Mouse (Mus musculus) mouse trophoblast stem cell (cell line): ENCODE data around the gene Cd28.

Source experiments
- in situ Hi-C, 2 experiments: fragments of 300-500 bp; cut with MseI, MboI; formaldehyde crosslinking; loops; 2 replicates in 1 of 2; 3 replicates in 1 of 2; pipeline ENCODE4 v1.15.1; 2025

Cd28 gene

DNA sequence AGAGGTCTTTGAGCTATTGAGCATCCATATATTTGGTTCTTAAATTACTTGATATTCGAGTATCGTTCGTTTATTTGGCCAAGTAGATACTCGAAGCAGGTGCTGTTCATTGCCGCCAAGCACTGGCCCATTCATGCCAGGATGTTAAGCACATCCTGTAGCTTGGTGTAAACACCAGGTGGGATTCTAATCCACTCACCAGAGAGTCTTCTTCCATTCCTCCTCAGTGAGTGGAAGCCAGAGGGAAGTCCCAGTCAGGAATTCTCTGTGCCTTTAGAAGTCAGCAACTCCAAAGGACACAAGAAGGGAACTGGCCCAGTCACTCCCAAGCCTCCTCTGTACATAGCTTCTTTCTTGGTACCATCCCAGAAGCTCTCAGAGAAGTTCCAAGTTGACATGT, at the start of gene Cd28:
Cd28 (plus strand) TSS at position 234 of the 400 bp plus-strand sequence.
- in situ Hi-C loops = no loop called here

GRCm38 (mm10) chr1:60667873-60668616, 48.6 kb upstream of the Cd28 start:
- in situ Hi-C loops = no loop called here

DNA sequence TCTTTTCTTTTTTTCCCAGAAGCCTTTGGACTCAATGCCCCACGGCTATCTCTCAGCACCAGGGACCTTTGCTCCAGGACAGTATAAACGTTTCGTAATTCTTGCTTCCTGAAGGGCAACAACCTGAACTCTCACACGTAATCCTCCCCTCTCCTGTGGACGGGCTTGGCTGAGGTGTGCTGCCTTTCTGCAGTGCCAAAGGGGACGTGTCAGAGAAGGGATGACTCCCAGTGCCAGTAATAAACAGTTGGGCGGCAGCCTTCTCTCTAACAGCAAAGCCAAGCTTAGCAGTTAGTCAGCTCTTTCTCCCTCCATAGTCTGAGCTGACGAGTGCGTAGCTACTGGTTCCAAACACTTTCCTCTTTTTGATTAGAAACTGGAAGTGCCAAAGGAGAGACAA, 47.6 kb upstream of the Cd28 start:
- in situ Hi-C loops = no loop called here

- in situ Hi-C loops = no loop called here
These were observed 46.9 kb upstream of the Cd28 start for GRCm38 (mm10) chr1:60669664-60670063.

- in situ Hi-C loops = no loop called here
These were observed 46.4 kb upstream of the Cd28 start for GRCm38 (mm10) chr1:60670172-60670571.

- in situ Hi-C loops = no loop called here
These were observed 32.8 kb upstream of the Cd28 start for GRCm38 (mm10) chr1:60683766-60684165.

- in situ Hi-C loops = no loop called here
These were observed 20.3 kb upstream of the Cd28 start for GRCm38 (mm10) chr1:60696115-60696895.

DNA sequence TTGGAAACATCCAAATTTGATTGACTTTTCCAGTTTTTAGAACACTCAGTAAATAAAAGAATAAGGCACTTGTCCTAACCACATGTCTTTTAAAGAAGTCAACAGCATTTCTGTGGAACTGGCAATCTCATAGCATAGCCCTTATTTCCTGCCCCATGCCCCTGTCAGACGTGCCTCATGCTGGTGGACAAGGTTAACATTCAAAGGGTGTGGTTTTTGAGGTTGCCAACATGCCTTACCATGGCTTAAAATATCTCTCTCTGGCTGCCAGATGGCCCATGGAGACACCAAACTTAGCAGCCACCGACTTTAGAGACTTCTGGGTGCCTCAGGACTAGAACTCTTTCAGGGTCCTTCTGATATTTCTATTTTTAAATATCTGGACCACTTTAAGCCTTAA, 14.0 kb upstream of the Cd28 start:
- in situ Hi-C loops = no loop called here

DNA sequence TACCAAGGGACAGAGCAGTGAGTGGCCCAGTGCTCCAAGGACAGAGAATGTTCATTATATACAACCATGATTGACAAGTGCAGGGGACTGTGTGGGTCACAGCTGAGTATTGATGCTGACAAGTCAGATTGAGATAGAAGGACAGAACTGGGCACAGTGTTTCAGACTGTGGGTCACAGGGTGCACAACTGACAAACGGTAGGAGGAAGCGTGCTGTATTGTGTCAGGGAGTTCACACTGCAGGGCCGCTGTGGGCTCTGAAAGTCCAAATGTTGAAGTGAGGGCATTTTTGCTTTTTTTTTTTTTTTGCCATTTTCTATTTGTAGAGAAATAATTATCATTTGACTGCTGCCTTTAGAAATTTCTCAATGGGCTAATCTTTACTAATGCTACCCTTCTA, 3.4 kb upstream of the Cd28 start:
- in situ Hi-C loops = no loop called here

GRCm38 (mm10) chr1:60715651-60716196, 876 bp upstream of the Cd28 start:
- in situ Hi-C loops = no loop called here

DNA sequence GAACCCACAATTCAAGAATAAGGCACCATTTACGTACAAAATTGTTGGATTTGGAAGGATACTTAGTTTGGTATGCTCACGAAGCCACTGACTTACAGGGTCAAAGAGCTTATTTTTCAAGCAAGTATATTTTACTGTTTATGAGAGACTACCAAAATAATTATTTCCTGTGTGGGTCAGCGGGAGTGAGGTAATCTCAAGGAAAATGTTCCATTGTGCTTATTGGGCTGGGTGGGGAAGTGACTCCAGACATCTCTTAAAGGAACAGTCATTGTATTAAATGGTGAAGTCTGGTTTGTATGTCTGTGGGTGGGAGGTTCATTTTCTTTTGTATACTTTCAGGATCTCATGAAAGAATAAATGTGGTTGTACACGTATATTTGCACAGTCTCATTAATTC, 2.0 kb downstream of the Cd28 start:
- in situ Hi-C loops = no loop called here

GRCm38 (mm10) chr1:60723555-60723954, 7.0 kb downstream of the Cd28 start:
- in situ Hi-C loops = no loop called here

DNA sequence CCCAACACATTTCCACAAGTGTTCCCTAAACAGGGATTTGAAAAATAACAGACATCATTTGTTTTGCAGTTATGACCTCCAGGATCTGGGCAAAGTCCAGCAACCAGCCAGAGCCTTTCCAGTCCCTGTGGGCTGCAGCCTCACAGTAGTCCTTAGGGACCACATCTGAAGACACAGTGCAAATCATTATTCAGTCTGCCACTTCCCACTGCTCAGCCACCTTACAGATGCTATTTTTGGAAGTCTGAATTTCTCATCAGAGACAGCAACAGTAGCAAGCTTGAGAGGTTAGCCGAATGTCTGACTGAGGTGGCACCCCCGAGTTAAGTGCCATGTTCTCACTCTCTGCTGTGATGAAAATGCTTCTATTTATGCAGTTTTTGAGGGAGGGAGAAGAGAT, 15.3 kb downstream of the Cd28 start:
- in situ Hi-C loops = no loop called here

- in situ Hi-C loops = no loop called here
These were observed 18.7 kb downstream of the Cd28 start for GRCm38 (mm10) chr1:60735072-60735907.

GRCm38 (mm10) chr1:60735908-60736280, 19.3 kb downstream of the Cd28 start:
- in situ Hi-C loops = no loop called here

DNA sequence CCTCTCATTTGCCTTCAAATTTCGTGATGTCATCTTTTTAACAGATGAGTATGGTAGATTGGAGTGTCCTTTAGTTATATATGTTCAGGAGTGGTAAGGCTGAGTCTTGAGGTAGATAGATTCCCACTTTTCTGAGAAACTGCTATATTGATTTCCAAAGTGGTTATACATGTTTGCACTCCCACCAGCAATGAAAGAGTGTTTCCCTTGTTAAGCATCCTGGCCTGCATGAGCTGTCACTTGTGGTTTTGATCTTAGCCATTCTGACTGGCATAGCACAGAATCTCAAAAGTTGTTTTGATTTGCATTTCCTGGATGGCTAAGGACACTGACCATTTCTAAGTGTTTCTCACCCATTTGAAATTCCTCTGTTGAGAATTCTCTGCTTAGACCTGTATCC, 27.7 kb downstream of the Cd28 start:
- in situ Hi-C loops = no loop called here

DNA sequence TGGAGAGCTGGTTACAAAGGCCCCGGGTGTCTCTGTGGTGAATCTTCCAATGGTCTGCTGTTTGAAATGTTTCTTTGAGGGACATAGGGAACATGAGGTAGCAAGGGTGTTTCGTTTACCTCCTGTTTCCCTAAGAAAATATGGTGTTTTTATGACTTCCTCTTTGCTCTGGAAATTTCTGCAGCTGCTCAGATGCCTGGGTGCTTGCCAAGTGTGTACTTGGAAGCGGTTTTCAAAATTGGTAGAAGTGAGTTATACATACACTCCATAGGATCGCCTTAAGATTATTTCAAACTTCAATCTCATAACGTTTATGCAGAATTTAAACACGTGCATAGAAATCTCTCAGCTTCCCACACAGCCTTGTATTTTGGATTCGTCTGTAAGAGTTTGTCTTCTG, 29.1 kb downstream of the Cd28 start:
- in situ Hi-C loops = no loop called here

- in situ Hi-C loops = no loop called here
These were observed 29.6 kb downstream of the Cd28 start for GRCm38 (mm10) chr1:60746153-60746552.

DNA sequence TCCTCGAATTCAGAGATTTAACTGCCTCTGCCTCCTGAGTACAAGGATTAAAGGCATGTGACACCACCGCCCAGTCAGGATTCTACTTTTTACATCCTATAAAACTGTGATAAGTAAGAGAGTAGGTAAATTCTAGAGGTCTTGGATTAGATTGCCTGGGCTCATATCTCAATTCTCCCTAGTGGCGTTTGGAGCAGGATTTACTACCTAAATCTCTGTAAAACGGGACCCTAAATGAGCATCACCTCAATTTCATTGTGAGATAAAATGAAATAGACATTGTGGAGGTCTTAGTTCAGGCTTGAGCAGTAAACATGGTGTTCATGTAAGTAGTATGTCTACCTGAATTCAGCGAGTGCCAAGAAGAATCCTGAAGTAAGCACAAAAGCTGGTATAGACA, 30.3 kb downstream of the Cd28 start:
- in situ Hi-C loops = no loop called here

- in situ Hi-C loops = no loop called here
These were observed 31.7 kb downstream of the Cd28 start for GRCm38 (mm10) chr1:60748286-60748685.

- in situ Hi-C loops = no loop called here
These were observed 32.3 kb downstream of the Cd28 start for GRCm38 (mm10) chr1:60748936-60749335.

- in situ Hi-C loops = no loop called here
These were observed 32.8 kb downstream of the Cd28 start for GRCm38 (mm10) chr1:60749346-60749840.
